Mouse (Mus musculus): ENCODE measurements around the gene Vps26c.

Gene Vps26c

DNA sequence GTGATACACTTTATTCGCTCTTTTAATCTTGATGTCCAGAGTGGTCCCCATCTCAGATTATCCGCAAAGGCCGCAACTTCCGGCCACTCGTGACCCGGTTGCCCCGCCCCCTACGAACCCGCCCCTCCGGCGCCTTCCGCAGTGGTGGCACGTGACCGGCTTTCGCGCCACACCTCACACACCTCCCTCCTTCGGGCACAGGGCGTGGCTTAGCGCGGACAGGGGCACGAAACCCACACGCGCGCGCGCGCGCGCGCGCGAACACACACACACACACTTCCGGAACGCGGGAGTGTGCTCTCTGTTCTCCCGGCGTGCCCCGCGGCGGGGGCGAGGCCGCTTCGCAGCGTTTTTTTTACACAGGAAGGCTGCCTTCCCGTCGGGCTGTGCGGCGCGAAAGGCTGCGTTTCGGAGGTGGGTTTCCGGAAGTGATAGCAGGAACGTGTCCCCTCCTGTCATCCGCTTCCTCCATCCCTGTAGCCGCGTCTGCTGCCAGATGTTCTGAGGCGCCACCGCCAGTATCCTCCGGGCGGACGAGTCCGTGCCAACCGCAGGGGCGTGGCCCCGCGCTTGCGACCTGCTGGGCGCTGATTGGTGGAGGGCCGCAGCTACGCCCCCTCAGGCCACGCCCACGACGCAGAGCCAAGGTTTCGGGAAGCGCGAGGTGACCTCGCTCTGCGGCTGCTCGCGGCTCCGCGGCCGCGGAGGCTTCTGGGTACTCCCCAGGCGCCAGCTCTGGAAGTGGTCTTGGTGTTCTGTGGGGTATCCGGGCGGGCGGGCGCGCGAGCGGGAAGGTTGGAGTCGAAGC, at the start of gene Vps26c:
TSS of gene Vps26c (minus strand) at position 487 of the 808 bp plus-strand sequence.
- DNase-seq: peak; percentile 98

DNA sequence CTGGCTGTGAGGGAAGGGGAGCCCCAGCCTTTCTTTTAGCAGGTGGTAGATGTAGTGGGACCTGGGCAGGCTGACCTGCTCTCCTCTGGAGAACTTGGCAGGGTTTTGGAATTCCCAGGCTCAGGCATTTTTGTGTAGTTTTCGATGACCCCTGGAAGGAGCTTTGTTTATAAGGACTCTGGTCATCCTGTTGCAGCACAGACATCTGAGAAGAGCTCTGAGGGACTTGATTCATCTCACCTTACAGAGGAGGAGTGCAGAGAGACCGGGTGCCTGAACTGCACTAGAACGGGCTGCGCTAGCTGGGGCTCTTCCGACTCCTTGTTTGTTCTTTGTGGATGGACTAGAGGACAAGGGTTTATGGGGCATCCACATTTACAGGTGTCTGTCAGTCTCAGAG, 49.1 kb upstream of the Vps26c start:
- DNase-seq: no peak

DNA sequence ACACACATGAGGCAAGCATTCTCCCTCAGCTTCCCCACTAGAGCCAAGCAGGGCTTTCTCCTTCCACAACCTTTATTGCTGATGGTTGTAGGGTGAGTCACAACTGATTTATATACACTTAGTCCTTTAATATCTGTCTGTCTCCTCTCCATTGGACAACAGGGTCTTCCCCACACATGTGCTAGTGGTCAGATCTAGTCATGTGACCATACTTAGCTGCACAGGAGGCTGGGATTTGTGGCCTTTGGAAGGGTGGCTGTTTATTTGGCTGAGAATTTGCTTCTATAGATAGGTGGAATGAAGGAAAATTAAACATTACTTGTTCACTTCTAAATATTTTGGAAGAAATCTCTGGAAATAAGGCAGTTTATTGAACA, 48.1 kb upstream of the Vps26c start:
- no peak for DNase-seq

DNA sequence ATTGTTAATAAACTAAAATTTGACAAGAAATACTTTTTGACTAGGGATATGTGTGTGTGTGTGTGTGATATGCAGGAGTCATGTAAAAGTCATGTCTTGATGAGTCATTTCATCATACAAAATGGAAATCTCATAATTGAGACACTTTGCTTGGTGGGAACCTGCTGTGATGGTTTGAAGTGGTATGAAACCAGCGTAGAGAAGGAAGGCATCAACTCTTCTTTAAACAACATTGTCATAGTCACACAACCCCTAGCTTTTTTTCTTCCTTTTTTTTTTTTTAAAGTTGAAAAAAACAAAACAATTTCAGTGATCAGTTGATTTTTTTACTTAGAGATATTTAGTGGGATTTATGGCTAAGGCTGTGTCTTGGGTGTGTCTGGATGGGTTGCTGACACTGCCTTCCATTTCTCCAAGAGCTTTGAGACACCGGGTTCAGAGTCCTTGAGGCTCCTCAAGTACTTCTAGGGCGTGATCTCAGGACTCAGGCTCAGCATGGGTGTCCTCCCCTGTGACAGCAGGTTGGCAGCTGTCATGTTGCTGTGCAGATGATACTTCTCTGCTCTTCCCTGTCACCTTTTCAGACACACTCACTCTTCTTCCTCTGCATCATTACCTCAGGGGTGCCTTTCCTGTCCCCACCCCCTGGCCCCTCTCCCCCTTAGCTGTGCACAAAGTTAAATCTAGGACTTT, 47.5 kb upstream of the Vps26c start:
- no peak for DNase-seq

DNA sequence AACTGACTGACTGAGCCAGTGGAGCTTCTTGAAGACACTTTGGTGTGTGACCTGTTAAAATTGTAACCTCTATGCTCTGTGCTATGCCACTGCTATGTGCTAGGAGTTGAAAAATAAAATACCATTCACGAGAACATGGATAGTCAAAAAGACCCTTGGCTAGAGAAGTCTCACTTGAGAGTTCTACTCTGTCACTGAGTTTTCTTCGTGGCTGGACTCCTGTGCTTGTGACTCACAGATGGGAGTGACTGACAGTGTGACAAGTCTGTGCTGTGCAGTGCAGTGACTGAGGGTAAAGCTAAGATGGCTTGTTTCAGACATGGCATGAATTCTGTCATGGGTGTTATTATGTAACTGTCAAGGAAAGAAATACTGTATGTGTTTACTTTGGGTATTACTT, 45.8 kb upstream of the Vps26c start:
- no peak for DNase-seq

DNA sequence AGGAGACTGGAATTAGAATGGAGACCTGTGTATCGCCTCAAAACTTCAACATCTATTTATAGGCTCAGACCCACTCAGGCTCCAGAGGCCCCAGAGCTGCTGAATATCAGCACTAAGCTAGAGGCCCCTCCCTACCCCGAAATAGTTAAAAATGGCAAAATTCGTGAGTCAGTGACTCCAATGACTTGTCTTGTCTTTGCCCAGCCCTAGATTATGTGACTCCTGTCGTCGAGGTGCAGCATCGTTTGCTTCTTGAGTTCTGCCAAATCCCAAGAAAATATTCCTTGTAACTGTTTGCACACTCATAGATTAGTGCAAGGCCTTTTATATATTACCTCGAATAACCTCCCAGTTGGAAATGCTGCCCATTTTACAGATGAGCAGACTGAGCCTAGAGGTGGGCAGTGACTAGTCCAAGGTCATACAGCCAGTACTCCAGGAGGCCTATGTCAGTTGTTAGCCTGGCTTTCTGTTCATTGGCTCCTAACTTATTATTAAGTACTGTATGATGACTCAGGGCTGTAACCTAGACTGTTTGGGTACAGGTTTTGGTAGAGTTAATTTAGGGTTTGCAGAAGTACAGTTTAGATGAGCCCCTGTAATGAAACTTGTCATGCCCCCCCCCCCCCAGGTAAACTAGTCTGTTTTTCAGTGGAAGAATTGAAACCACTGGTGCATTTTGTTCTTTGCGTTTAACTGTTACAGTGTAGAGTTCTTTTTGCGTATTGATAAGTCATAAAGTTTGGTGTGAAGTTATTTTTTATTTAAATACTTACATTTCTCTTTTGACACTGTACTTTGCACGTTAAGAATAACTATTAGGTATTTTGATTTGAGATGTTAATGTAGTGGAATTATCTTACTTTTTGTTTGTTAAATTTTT, 44.7 kb upstream of the Vps26c start:
- DNase-seq: peak; percentile 37

DNA sequence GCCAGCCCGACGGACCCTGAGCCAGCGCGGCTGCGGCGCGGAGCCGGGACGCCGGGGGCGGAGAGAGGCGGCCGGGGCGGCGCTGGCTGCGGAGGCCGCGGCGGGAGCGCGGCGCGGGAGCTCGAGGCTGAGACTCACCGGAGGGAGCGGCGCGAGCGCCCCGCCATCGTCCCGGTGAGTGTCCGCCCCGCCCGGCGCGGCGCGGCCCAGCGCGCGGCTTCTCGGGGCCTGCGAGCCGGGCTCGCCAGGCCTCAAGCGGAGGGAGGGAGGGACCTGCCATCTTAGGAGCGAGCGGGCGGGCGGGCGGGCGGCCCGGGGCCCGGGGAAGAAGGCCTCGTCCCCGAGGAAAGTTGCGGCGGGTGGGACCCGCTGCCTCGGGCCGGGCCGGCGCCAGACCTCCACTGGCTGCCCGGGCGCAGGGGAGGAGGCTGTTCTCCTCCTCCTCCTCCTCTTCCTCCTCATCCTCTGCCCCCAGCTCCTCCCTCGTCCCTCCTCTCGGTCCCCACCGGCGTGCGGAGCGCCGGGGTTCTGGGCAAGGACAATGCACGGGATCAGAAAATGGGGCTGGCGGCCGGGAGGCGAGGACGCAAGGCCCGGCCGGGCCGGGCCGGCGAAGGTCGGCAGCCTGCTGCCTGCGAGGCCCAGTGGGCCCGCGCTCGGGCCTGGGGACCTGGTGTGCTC, 43.9 kb upstream of the Vps26c start:
- DNase-seq: peak; percentile 72

DNA sequence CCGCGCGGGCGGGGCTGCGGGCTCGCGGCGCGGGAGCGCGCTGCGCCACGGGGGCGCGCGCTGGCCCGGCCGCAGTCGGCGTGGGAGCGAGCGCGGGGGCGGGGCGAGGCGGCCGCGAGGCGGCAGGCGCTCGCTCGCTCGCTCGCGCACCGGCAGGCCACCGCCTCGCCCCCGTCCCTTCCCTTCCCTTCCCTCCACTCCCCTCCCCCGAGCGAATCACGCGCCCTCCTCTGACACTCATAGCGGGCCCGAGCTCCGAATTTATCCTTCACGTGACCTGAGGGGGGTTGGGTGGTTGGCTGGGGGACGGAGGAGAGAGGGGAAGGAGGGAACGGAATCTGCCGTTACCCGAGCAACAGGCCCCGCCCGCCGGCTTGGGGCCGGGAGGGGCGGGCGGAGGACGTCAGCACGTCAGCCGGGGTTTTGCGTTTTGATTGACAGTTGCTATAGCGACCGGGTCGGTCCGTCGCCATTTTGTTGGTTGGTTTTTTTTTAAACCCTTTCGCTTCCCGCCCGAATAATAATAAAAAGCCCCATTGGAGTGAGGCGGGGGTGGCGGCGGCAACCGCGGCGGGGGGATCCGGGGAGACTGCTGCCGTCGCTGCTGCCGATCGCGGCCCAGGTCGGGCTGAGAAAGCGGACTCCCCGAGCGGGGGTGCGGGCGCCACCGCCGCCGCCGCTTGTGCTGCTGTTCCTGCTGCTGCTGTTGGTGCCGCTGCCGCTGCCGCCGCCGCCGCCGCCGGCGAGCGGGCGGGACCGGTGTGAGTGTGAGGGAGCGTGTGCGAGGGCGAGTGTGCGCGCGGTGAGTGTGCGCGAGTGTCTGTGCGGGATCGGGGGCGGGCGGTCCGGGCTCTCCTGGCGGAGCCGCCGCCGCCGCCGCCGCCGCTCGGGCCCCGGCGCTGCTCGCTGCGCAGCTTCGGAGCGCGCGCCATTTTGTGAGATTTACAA, 42.9 kb upstream of the Vps26c start, which contains the start of gene Dyrk1a:
TSS of gene Dyrk1a (plus strand) at position 782 of the 948 bp plus-strand sequence.
- DNase-seq: peak; percentile 100

DNA sequence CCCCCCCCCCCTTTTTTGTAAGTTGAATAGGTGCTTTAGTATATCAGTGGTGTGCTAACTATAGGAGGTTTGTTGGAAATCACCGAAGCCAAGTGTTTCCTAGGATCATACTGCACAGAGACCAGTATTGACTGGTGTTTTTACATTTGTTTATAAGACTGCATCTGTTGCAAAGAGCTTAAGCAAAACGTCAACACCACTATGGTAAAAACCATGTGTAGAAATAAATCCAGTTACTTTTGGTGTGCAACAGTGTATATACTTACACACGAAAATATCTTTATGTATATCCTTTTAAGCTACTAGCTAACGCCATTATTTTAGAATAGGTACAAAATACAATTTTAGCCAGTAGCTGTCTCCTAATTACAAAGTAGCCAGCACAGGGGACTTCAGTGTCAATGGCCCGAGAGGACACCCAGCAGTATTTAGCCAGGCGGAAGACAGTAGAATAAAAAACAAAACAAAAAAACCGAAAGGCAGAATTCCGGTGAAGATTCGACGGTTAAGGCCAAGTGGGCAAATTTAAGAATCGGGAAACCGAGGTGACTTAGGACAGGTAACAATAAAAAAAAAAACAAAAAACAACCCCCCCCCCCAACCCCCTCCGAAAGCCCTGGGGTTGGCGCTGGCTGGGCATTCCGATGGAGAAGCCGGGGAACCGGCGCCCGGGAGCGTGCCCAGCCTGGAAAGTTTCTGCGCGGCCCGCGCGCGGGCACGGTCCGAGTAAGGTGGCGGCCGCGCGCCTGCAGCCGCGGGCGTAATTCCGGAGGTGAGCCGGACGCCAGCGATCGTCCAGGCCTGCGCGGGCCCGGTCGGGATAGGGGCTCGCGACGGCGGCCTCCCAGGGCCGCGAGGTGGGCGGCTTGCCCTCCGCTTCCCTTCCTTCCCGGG, 42.0 kb upstream of the Vps26c start:
- peak; percentile 85 for DNase-seq

DNA sequence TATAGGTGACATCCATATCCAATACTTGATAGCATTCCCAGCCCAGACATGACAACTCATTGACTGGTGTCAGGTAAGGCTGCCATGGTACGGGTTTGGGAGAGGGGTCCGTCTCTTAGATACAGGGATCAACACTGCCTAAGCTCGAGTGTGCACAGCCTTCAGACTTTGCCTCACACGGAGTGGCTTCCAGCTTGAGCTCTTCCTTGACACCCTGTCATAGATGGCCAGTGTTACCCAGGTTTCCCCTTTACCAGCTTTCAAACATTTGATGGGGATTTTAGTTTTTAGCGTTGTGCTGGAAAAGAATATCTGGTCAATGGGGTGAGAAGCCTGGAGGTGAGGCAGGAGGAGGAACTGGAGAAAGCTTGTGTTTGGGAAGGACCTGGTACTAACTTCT, 41.1 kb upstream of the Vps26c start:
- DNase-seq: peak; percentile 53

DNA sequence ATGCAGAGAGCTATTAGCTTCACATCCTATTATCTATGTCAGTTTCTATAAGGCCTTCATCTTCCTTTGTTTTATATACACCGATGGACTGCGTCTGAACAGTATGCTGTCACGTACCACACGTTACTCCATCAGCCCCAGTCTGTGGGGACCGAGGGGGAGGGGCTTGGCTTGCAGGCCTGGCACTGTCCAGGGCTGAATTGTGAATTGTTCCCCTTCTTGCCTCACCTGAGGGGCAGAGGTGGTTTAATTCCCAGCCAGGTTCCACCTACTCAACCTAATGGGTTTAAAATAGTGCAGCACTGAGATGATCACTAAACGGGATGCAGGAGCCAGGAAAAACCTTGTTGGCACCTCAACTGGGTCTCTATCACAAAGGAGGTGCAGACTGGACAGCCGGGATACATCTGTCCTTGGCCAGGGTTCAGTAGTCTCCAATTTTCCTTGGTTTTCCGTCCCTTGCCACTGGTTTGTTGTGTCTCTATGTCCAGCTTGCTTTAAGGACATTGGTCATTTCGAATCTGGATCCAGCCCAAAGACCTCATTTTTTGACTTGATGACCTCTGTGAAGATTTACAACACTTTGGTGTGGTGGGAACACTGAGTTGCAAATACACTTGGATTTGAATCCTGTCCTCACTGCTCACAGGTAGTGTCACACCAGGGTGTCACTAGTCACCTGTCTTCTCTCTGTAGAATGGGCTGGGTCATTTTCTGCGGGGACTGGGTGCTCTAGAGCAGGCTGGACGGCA, 40.4 kb upstream of the Vps26c start:
- DNase-seq: no peak

DNA sequence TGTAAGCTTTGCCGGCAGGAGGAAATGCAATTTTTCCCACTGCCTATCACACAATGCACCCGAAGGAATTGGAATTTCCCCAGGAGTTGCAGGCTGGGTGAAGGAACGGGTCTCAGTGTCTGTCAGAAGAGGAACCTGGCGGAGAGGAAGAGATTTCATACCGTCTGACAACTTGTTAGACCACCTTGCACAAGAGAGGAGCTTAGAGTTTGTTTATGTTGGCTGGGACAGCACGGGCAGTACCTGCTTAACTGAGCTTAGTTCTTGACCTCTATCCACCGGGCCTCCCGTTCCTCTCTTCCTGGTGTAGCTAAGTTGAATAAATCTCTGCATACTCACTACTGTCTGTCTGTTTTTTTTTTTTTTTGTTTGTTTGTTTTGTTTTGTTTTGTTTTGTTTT, 39.5 kb upstream of the Vps26c start:
- no peak for DNase-seq

DNA sequence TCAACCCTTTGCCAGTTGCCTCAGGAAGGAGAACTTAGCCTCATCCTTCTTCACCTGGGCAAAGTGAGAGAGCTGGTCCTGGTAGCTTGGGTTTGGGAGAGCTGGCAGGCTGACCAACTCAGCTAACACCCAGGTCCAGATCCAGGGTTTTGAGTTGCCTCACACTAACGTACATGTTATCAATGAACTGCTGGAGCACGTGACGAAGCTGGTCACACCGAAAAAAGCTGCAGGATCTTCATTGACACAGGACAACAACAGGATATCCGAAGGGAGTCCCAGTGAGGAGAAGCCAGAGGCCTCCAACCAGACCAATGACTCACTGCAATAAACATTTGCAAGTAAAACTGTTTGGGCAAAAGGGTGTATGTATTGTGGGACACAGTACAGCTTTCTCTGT, 34.0 kb upstream of the Vps26c start:
- DNase-seq: peak; percentile 42

DNA sequence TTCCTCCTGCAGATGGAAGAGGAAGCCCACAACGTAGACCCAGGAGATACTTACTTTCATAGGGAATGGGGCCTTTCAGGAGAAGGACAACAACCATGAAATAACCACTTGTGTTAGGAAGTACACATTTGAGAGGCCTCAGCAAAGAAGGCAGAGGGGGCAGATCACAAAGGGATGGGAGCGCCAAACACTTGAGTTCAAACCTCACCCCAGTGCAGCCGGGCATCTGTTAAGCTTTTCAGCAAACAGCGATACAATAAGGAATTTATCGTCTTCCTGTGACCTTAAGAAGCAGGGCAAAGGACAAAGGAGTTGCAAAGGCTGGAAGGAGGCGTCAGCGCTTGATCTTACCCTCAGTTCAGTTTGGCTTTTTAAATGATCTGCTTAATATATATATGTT, 33.2 kb upstream of the Vps26c start:
- DNase-seq: no peak

DNA sequence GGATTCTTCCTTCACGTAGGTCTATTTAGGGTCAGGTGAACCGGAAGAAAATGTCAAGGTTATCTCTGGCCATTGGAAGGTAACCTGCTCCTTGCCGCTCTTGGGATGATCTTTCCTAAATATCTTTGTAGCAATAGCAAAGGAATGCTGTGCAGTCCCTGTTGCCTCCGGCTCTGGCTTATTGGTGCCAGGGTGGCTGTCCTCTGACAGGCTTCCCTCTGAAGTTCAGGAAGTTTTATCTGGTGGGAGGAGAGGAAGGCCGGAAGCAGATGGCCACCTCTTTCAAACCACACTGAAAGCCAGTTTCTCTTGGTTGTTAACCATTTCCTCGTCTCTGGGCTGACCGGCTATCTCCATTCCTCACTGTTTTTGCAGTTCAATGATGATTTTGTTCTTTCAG, 32.7 kb upstream of the Vps26c start:
- peak; percentile 30 for DNase-seq

DNA sequence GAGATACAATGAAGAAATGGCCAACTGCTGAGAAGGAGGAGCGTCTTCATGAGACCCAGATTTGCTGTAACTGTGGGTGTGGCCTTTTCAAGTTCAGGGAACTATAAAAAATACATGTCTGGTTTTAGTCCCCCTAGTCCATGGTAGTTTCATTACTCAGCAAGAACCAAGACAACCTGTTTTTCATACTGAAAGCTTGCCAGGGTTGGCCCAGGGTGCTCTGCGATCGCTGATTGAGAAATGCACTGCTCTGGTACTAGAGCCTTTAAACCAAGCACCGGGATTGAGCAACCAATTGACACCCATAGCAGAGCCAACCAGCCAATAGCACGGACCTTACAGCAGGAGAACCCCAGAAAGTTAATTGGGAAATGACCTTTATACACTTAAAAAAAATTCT, 29.6 kb upstream of the Vps26c start:
- DNase-seq: peak; percentile 55

DNA sequence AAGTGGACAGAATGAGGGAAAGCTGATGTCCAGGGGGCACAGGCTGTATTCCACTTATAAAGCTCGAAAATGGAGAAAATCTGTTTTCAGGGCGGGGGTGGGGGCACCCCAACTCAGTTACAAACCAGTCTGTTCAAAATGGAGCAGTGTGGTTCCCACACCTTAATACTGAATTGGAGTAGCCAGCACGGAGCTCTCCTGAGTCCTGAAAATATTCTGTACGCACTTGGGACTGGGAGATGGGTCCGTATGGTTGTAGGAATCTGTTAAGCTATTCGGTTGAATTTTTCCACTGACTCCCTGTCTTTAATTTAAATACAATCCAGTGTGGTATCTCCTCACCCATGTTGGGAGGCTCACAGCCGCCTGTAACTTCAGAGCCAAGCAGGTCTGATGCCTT, 28.7 kb upstream of the Vps26c start:
- DNase-seq: no peak

DNA sequence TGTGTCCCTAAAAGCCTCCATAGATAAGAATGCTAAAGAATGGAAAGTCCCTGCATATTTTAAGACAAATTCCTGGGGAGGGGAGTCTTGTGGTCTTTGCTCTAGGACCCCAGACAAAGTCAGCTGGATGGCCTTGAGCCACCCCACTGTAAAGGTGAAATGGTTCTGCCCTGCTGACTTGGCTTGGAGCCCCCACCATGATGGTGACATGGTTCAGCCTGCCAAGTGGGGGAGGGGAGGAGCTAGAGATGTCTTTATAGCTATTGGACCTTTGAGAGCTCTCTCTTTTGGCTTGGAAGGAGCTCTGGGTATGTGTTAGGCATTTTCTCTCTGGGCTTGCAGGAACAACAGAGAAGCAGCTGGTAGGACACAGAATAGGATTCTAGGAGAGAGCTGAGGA, 25.3 kb upstream of the Vps26c start:
- DNase-seq: no peak

DNA sequence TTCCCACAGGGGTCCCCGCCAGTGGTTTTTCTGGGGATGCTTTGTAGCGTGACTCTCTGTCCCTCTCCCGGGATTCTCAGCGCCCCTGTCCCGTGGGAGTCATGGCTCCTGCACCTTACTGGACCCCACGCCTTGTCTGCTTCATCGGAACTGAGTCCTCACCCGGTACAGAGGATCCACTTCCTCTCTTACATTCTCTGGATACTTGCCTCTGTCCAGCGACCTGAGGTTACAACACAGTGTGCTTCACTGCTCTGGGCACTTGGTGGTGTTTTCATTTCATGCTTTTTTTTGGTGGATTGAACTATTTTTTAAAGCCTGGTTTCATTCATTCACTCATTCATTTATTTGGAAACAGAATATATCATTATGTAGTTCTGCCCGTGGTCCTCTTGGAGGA, 23.2 kb upstream of the Vps26c start:
- DNase-seq: no peak
